Comparison of ENCODE assay signal across 8 mouse cellular contexts in genomic region chr9:21164072-21164471, GRCm38 (mm10). TPM values are rescaled to one million over a fixed set of nuclear protein-coding genes. Genes with fewer than 3 reads are reported as not detected.
A peak's percentile ranks its signal among the peaks of the same experiment; 100 is the strongest.
DNase-seq lines count a peak whose midpoint lies in the region; ATAC-seq lines count a peak whose summit lies in the region.

No protein-coding gene starts in this region.

- H3K9me3 ChIP-seq in neural tube, embryonic 11.5 days (ENCODE audit: control insufficient read depth, low read length) = no peaks in the 10 kb centered on the region
- H3K9me3 ChIP-seq in hindbrain, embryonic 10.5 days = no peaks in the 10 kb centered on the region
- H3K9me3 ChIP-seq in limb, embryonic 12.5 days = no peaks in the 10 kb centered on the region

- H3K9ac ChIP-seq in neural tube, embryonic 11.5 days (ENCODE audit: low read length) = no peak overlapping the region
- 0 out of 2 replicates have a peak overlapping the region, but pooled peaks have one; percentile 32 for H3K9ac ChIP-seq in limb, embryonic 12.5 days (replicated peaks)

- no peaks in the 10 kb centered on the region for H3K36me3 ChIP-seq in neural tube, embryonic 11.5 days (ENCODE audit: control insufficient read depth, insufficient read depth, low read length)
- H3K36me3 ChIP-seq in hindbrain, embryonic 10.5 days = no peaks in the 10 kb centered on the region
- no peaks in the 10 kb centered on the region for H3K36me3 ChIP-seq in limb, embryonic 12.5 days

- peak; percentile 74 for DNase-seq in CD4-positive, CD25-positive, alpha-beta regulatory T cell, adult 2 months (ENCODE audit: low read depth, low spot score)
- DNase-seq in neural tube, embryonic 11.5 days (ENCODE audit: low spot score) = no peak
- no peak for DNase-seq in neural tube, embryonic 10.5 days (ENCODE audit: extremely low spot score, low spot score)
- DNase-seq in hindbrain, embryonic 10.5 days (ENCODE audit: low spot score) = no peak
- DNase-seq in right cerebral cortex, postnatal 25 days = peak; percentile 83
- no peak for DNase-seq in spleen, postnatal 4 days (ENCODE audit: low spot score in 2 of 2)

- peaks cover 14% of the 10 kb centered on the region for H3K4me1 ChIP-seq in neural tube, embryonic 11.5 days (ENCODE audit: control insufficient read depth, insufficient read depth, low read length)
- peaks cover 65% of the 10 kb centered on the region for H3K4me1 ChIP-seq in hindbrain, embryonic 10.5 days (replicated peaks)
- peaks cover 57% of the 10 kb centered on the region for H3K4me1 ChIP-seq in limb, embryonic 12.5 days (replicated peaks)

- no peak overlapping the region; the same call in 1 of the 2 replicates for H3K4me2 ChIP-seq in neural tube, embryonic 11.5 days (ENCODE audit: low read depth)
- H3K4me2 ChIP-seq in limb, embryonic 12.5 days = peak overlapping the region; percentile 48

- H3K27me3 ChIP-seq in neural tube, embryonic 11.5 days (ENCODE audit: control insufficient read depth, insufficient read depth, low read length) = peaks cover 54% of the 10 kb centered on the region
- peaks cover 83% of the 10 kb centered on the region for H3K27me3 ChIP-seq in hindbrain, embryonic 10.5 days (ENCODE audit: insufficient read depth, poor library complexity, severe bottlenecking)
- H3K27me3 ChIP-seq in limb, embryonic 12.5 days = peaks cover 67% of the 10 kb centered on the region

- no peak overlapping the region for H3K27ac ChIP-seq in neural tube, embryonic 11.5 days (ENCODE audit: low read depth, low read length)
- no peak overlapping the region for H3K27ac ChIP-seq in hindbrain, embryonic 10.5 days
- no peak overlapping the region for H3K27ac ChIP-seq in limb, embryonic 12.5 days

- WGBS in neural tube, embryonic 11.5 days = 3% methylated on average over 26 of the region's 26 CpGs
- WGBS in hindbrain, embryonic 10.5 days = under 1% methylated on average over 26 of the region's 26 CpGs
- 2% methylated on average over 26 of the region's 26 CpGs for WGBS in limb, embryonic 12.5 days

- no peak for ATAC-seq in CD4-positive, CD25-positive, alpha-beta regulatory T cell, adult 4 months
- no peak for ATAC-seq in neural tube, embryonic 11.5 days (ENCODE audit: insufficient read depth, low FRiP score, low TSS enrichment)
- ATAC-seq in limb, embryonic 12.5 days (ENCODE audit: insufficient number of reproducible peaks, insufficient read depth, low FRiP score, low TSS enrichment, low read depth) = no peak

- H3K4me3 ChIP-seq in neural tube, embryonic 11.5 days (ENCODE audit: low read depth, low read length) = 0 out of 2 replicates have a peak overlapping the region, but pooled peaks have one; percentile 10
- H3K4me3 ChIP-seq in hindbrain, embryonic 10.5 days = peak overlapping the region; percentile 36
- peak overlapping the region; percentile 53 for H3K4me3 ChIP-seq in limb, embryonic 12.5 days (replicated peaks)

RNA-seq across cellular contexts. Expression of gene Pde4a, which starts 1.4 kb away (rescaled TPM):
- 1 to 10 TPM in 1 of 2 experiments, under 1 TPM in 1; 0.67 to 1.3 TPM for polyA plus RNA-seq in CD4-positive, CD25-positive, alpha-beta regulatory T cell, adult 4 months (2017; shearing (Covaris generic))
- polyA plus RNA-seq in neural tube, embryonic 11.5 days (2014; fragmentation: Nextera tagmentation; extraction: Ambion mirVana) = 5.4 and 7.5 TPM in 2 replicates
- polyA plus RNA-seq in hindbrain, embryonic 10.5 days (2016; fragmentation: Nextera tagmentation; extraction: Ambion mirVana) = 3.7 and 6.5 TPM in 2 replicates
- polyA plus RNA-seq in limb, embryonic 12.5 days (2016; fragmentation: Nextera tagmentation; extraction: Ambion mirVana) = 4.8 and 5.6 TPM in 2 replicates

RNA-seq across cellular contexts. Expression of gene Cdc37, which starts 14.3 kb away (rescaled TPM):
- polyA plus RNA-seq in CD4-positive, CD25-positive, alpha-beta regulatory T cell, adult 4 months (2017; shearing (Covaris generic)) = 100 to 1,000 TPM; 100 to 115 TPM
- 319 and 341 TPM in 2 replicates for polyA plus RNA-seq in neural tube, embryonic 11.5 days (2014; fragmentation: Nextera tagmentation; extraction: Ambion mirVana)
- 333 and 374 TPM in 2 replicates for polyA plus RNA-seq in hindbrain, embryonic 10.5 days (2016; fragmentation: Nextera tagmentation; extraction: Ambion mirVana)
- 338 and 357 TPM in 2 replicates for polyA plus RNA-seq in limb, embryonic 12.5 days (2016; fragmentation: Nextera tagmentation; extraction: Ambion mirVana)

RNA-seq across cellular contexts. Expression of gene Tyk2, which starts 33.0 kb away (rescaled TPM):
- 10 to 100 TPM; 35.2 to 77.5 TPM for polyA plus RNA-seq in CD4-positive, CD25-positive, alpha-beta regulatory T cell, adult 4 months (2017; shearing (Covaris generic))
- polyA plus RNA-seq in neural tube, embryonic 11.5 days (2014; fragmentation: Nextera tagmentation; extraction: Ambion mirVana) = 8.6 and 9.2 TPM in 2 replicates
- 15.3 and 15.5 TPM in 2 replicates for polyA plus RNA-seq in hindbrain, embryonic 10.5 days (2016; fragmentation: Nextera tagmentation; extraction: Ambion mirVana)
- polyA plus RNA-seq in limb, embryonic 12.5 days (2016; fragmentation: Nextera tagmentation; extraction: Ambion mirVana) = 15.0 and 16.1 TPM in 2 replicates

Comparison
In these comparisons a context has a peak if more than half of its experiments do, and no peak if none do; other contexts are left out.
1. DNase-seq: peak in CD4-positive, CD25-positive, alpha-beta regulatory T cell, adult 2 months (single experiment) and right cerebral cortex, postnatal 25 days (single experiment); none in neural tube, embryonic 11.5 days (single experiment), neural tube, embryonic 10.5 days (single experiment), hindbrain, embryonic 10.5 days (single experiment) and spleen, postnatal 4 days (0 of 2).
2. Peak in every context shown above with its lines, with median percentiles within 50 percentile points of each other: H3K4me3 ChIP-seq.